Mouse (Mus musculus) liver, embryonic 15.5 days (tissue): Measurements from ENCODE around the gene Nkain4. TPM values are rescaled to one million over a fixed set of nuclear protein-coding genes. Genes with fewer than 3 reads are reported as not detected.
A peak's percentile ranks its signal among the peaks of the same experiment; 100 is the strongest.

Experiments
- ATAC-seq: fragments of 200-750 bp; cut with Nextera tagmentation; 2 replicates; pipeline ENCODE4 v1.8.0; 2017; ENCODE audit warnings: moderate number of reproducible peaks, mild to moderate bottlenecking, moderate library complexity; ENCODE audit not compliant: insufficient read depth
- H3K27ac ChIP-seq: fragments of 300-500 bp; sonication (generic); replicated peaks from 2 replicates; pipeline ENCODE4 v1.5.1; 2015; ENCODE audit warnings: mild to moderate bottlenecking, inconsistent platforms
- H3K27me3 ChIP-seq: fragments of 300-500 bp; sonication (generic); 2 replicates; pipeline ENCODE4 v1.6.1; 2015; ENCODE audit warnings: mild to moderate bottlenecking, inconsistent platforms
- H3K36me3 ChIP-seq: fragments of 300-500 bp; sonication (generic); replicated peaks from 2 replicates; pipeline ENCODE4 v1.6.1; 2015; ENCODE audit warnings: moderate library complexity, mild to moderate bottlenecking, inconsistent platforms
- H3K4me1 ChIP-seq: fragments of 300-500 bp; sonication (generic); replicated peaks from 2 replicates; pipeline ENCODE4 v1.6.1; 2015; ENCODE audit warnings: inconsistent platforms
- H3K4me2 ChIP-seq: fragments of 300-500 bp; sonication (generic); 2 replicates; pipeline ENCODE4 v1.6.1; 2015; ENCODE audit warnings: moderate library complexity, mild to moderate bottlenecking, inconsistent platforms
- H3K4me3 ChIP-seq: fragments of 300-500 bp; sonication (generic); replicated peaks from 2 replicates; pipeline ENCODE4 v1.5.1; 2015; ENCODE audit warnings: mild to moderate bottlenecking, inconsistent platforms
- H3K9ac ChIP-seq: fragments of 300-500 bp; sonication (generic); 2 replicates; pipeline ENCODE4 v1.6.1; 2015; ENCODE audit warnings: moderate library complexity, mild to moderate bottlenecking, inconsistent platforms
- H3K9me3 ChIP-seq: fragments of 300-500 bp; sonication (generic); replicated peaks from 2 replicates; pipeline ENCODE4 v1.6.1; 2016; ENCODE audit warnings: inconsistent platforms
- WGBS: fragments of 180-500 bp; shearing (Covaris S2); methylation state at CpG from one replicate; pipeline ENCODE4 v1.1.7; 2015; ENCODE audit warnings: mixed read lengths; ENCODE audit not compliant: insufficient replicate concordance; 5-methylcytosine and 5-hydroxymethylcytosine counted together
- polyA plus RNA-seq: library from polyadenylated mRNA; unstranded; fragments of >200 nt; fragmentation: Nextera tagmentation; extraction: Ambion mirVana; gene quantifications from 2 replicates; pipeline ENCODE4 v1.2.1, GENCODE M21; 2015

Gene Nkain4
- polyA plus RNA-seq, 1 experiment from 2014 or later = 0.82 TPM

DNA sequence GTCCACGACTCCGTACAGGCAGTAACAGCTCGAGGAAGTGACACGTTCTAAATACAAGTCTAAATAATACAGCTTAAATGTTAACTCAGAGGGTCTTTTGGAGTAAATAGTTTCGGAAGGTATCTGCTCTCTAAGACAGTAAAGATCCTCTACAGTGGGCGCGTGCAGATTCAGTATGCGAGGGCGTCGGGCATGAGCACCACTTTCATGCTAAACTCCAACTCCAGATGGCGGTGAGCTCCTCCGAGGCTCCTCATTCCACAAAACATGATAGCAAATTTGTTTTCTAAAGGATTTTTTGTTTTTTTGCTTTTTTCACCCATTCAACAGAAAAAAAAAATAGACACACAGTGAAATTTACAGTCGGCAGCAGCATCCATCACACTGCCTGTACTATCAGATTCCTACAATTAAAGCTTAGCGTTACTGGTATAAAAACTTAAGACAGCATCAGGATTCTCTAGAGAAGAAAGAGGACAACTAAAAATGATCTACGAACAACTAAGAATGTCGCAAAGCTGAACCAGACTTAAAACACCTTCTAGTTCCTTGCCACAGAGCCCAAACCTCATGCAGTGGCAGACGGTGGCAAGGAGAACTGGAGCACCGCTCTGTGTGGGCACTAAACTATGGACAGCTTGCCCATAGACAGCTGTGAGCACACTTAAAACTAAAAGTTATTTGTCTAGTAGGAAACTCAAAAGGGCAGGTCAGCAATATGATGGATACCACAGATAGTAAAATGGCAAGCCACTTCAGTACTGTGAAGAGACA is 49.9 kb downstream of the Nkain4 start:
- WGBS = 86% methylated on average over 18 of the region's 18 CpGs
- no peaks in the 10 kb centered on the region for H3K27me3 ChIP-seq

DNA sequence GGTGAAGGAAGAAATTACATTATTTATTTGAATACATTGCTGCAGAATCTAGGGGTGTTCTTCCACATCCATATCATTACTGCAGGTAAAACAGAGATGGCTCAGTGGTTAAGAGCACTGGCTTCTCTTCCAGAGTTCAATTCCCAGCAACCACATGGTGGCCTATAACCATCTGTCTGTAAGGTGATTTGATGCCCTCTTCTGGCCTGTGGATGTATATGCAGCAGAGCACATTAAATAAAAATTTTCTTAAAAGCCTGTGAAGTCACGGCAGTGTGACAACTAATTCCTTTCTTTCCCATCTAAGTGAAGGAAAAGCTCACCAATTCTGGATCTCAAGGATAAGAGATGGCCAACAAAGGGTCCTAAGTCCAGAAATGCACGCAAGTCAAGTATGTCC is 52.4 kb downstream of the Nkain4 start:
- Histone ChIP-seq H3K4me1 (peaks cover 8% of the 10 kb centered on the region; the same call in 1 of the 2 replicates), H3K27ac (no peak overlapping the region), H3K9ac (no peak overlapping the region), H3K36me3 (peaks cover 15% of the 10 kb centered on the region), H3K9me3 (no peaks in the 10 kb centered on the region), H3K27me3 (peaks cover 7% of the 10 kb centered on the region), H3K4me3 (no peak overlapping the region), H3K4me2 (no peak overlapping the region)
- no peak for ATAC-seq
- 49% methylated on average over 2 of the region's 2 CpGs for WGBS

More for the DNA sequence above, 49.9 kb downstream of the Nkain4 start:
- peaks cover 32% of the 10 kb centered on the region for H3K36me3 ChIP-seq
- no peaks in the 10 kb centered on the region for H3K9me3 ChIP-seq
- H3K4me2 ChIP-seq = no peak overlapping the region
- no peak overlapping the region for H3K4me3 ChIP-seq
- H3K4me1 ChIP-seq = peaks cover 8% of the 10 kb centered on the region; the same call in 1 of the 2 replicates
- H3K9ac ChIP-seq = no peak overlapping the region
- ATAC-seq = no peak
- H3K27ac ChIP-seq = no peak overlapping the region

DNA sequence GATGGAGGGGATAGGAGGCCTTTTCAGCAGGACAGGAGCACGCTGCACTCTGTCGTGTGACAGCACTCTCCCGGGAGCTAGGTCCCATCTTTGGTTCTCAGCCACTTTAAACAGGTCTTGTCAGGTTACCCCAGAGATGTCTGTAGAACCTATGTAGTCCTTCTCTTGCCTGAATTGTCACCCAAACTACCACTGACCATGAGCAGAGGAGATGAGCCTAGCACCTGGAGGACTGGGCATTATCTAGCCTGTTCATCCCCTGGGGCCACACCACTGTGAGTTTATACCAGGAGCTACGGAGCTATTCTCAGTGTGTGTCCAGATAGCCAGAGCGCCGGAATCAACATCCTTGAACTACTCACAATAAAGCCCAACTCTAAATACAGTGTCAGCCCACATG is 56.6 kb downstream of the Nkain4 start:
- WGBS = 70% methylated on average over 6 of the region's 6 CpGs

DNA sequence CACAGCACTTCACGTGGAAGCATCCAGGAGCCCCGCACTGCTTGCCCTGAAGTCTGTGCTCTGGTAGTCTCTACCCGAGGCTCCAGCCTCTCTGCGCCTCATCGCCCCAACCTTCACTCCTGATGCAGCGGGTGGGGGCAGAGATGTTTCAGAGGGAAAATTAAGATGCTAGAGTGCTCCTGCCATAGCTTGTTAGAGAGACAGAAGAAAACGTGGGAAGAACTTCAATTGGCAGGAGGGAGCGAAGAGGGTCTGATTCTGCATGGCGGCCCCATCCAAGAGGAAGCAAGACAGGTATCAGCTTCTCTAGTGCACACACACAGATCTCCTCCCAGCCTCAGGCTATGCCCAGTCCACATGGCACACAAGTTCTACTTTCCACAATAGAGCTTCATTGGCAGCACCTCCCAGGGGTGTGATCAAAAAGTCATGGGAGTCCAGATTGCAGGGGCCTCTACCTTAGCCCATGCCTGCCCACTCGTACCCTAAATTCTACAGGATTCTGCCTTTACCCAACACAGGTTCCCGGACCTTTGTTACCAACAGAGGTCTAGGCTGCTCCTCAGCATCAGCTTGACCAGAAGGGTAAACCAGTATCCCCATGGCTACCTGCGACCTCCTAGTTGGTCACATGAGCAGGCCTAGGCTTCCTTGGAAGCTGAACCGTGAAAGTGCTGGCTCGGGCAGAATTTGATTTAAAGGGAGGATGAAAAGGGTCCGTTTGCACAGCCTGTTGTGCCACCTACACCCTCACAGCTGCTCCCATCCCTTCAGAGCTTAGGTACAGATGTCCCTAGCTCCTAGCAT is 57.5 kb downstream of the Nkain4 start:
- WGBS = 59% methylated on average over 15 of the region's 15 CpGs
- Histone ChIP-seq H3K27me3 (peaks cover 58% of the 10 kb centered on the region), H3K9me3 (no peaks in the 10 kb centered on the region), H3K4me2 (no peak overlapping the region), H3K36me3 (no peaks in the 10 kb centered on the region), H3K27ac (no peak overlapping the region), H3K4me1 (peaks cover 23% of the 10 kb centered on the region), H3K9ac (no peak overlapping the region), H3K4me3 (no peak overlapping the region)
- ATAC-seq = no peak

More for the DNA sequence above, 56.6 kb downstream of the Nkain4 start:
- Histone ChIP-seq H3K9ac (no peak overlapping the region), H3K4me3 (no peak overlapping the region), H3K4me2 (no peak overlapping the region), H3K27ac (no peak overlapping the region), H3K27me3 (peaks cover 50% of the 10 kb centered on the region), H3K4me1 (peaks cover 21% of the 10 kb centered on the region), H3K9me3 (no peaks in the 10 kb centered on the region), H3K36me3 (no peaks in the 10 kb centered on the region)
- ATAC-seq = no peak

DNA sequence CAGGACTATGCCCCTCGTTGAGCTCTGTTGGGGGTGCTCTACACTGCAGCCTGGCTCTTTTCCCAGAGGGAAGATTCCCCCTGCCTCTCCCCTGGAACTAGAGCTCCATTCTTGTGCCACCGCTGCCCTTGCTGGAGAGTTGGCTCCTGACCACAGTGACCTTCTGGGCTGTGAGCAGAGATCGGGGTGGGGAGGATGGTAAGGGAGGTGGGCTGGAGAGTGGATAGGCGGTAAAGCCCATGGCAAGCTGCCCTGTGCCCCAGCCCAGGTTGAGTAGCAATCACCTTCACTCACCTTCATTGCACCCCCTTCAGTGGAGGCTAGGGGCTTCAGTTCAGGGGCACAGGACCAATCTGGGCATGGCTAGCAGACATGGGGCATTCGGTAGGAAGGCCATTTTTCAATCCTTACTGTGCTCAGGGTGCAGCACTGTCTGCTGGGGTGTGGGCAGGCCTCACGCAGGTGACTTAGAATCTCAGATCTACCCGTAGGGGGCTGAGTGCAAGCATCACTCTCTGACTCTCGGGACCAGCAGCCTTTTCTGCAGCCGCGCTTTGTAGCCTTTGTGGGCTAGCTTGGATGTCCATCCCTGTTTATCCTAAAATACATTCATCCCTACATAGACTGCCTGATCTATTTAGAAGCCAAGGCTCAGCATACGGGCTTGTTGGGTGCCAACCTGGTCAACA is 58.5 kb downstream of the Nkain4 start:
- no peak overlapping the region for H3K4me2 ChIP-seq
- 54% methylated on average over 11 of the region's 11 CpGs for WGBS
- H3K4me1 ChIP-seq = peaks cover 23% of the 10 kb centered on the region
- H3K27ac ChIP-seq = no peak overlapping the region
- no peak overlapping the region for H3K9ac ChIP-seq
- H3K9me3 ChIP-seq = no peaks in the 10 kb centered on the region
- no peak overlapping the region for H3K4me3 ChIP-seq
- no peaks in the 10 kb centered on the region for H3K36me3 ChIP-seq
- peaks cover 68% of the 10 kb centered on the region for H3K27me3 ChIP-seq
- ATAC-seq = no peak

DNA sequence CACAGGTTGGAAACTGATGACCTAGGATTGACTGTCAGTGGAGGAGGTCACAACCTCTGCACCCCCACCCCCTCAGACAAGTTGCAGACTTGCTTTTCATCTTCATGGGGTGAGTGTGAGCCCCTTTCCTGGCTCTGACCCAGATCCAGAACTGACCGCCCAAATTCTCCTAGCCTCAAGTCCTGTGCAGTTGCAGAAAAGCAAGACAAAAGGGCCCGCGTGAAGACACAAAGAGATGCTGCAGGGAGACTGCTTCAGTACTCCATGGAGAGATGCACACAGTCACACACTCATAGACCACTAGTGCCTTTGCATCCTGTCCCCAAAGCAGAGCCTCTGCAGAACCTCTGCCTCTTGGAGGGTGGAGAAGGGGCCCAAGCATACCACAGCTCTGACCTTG is 59.2 kb downstream of the Nkain4 start:
- H3K36me3 ChIP-seq = no peaks in the 10 kb centered on the region

DNA sequence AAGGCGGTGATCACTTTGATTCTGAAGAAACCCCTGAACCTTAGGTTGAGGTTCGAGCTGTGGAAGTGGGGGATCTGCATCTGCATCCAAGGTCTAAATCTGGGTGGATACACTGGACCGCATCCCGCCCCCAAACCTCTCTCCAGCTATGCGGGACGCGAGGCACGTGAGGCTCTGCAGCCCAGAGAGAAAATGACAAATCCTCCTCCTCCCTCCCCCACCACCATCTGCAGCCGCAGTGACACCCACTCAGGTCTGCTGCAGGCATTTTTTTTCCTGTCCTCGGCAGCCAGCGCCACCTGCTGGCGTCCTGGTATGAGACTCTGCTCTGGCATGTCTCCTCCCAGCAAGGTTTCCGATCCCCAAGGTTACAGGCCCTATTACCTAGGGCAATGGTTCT is 59.8 kb downstream of the Nkain4 start:
- Histone ChIP-seq H3K9ac (no peak overlapping the region), H3K4me3 (no peak overlapping the region), H3K36me3 (no peaks in the 10 kb centered on the region), H3K9me3 (no peaks in the 10 kb centered on the region), H3K27me3 (peaks cover 81% of the 10 kb centered on the region), H3K4me1 (peaks cover 23% of the 10 kb centered on the region), H3K4me2 (no peak overlapping the region; the same call in 1 of the 2 replicates), H3K27ac (no peak overlapping the region)
- under 1% methylated on average over 13 of the region's 13 CpGs for WGBS
- ATAC-seq = no peak

More for the DNA sequence above, 59.2 kb downstream of the Nkain4 start:
- Histone ChIP-seq H3K4me3 (no peak overlapping the region), H3K4me2 (no peak overlapping the region), H3K4me1 (peaks cover 23% of the 10 kb centered on the region), H3K27me3 (peaks cover 75% of the 10 kb centered on the region), H3K9ac (no peak overlapping the region), H3K27ac (no peak overlapping the region), H3K9me3 (no peaks in the 10 kb centered on the region)
- no peak for ATAC-seq
- 66% methylated on average over 3 of the region's 3 CpGs for WGBS

DNA sequence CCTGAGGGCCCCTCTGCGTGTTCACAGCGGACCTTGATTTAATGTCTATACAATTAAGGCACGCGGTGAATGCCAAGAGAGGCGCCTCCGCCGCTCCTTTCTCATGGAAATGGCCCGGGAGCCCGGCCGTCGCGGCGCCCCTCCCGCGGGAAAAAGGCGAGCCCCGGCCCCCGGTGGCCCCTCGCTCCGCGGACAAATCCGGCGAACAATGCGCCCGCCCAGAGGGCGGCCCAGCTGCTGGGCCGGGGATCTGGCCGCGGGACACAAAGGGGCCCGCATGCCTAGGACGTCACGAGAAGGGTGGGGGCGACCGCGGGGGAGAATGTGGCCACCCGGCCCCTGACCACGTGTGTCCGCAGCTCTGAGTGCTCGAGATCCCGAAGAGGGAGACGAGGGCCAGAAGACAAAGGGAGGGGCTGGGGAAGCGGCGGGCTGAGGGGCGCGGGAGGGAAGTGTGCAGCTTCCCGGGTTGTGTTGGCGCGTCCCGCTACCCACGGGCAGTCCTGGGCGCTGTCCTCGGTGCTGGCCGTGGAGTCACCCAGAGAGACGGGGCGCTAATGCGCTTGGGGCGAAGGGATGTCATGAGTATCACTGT is 60.4 kb downstream of the Nkain4 start:
- ATAC-seq = no peak; the same call in 1 of the 2 replicates
- Histone ChIP-seq H3K36me3 (no peaks in the 10 kb centered on the region), H3K27me3 (peaks cover 87% of the 10 kb centered on the region), H3K9me3 (no peaks in the 10 kb centered on the region), H3K4me2 (peak overlapping the region; percentile 54), H3K27ac (no peak overlapping the region), H3K9ac (no peak overlapping the region), H3K4me3 (peak overlapping the region; percentile 38), H3K4me1 (peaks cover 23% of the 10 kb centered on the region)
- under 1% methylated on average over 57 of the region's 57 CpGs for WGBS

DNA sequence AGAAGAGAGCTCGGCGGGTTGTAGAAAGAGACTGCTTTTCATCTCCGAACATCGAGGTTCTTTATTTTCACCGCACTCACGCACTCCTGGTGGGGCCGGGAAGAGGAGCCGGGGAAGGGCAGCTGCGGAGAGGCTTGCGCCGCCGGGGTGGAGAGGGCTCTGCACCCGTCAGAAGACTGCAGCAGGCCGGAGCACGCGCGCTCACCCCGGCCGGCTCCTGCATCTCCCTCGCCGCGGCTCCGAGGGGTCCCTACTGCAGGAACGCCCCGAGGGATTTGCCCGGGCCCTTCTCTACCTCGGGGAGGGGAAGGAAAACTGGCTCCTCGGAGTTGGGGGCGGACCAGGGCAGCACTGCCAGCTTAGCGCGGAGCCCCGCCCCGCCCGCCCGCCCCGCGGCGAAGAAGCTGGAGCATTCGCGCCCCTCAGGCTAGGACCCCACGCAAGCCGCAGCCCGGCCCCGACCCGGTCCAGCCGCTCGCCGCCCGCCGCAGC is 60.9 kb downstream of the Nkain4 start:
- WGBS = 1% methylated on average over 49 of the region's 50 CpGs
- H3K4me3 ChIP-seq = peak overlapping the region; percentile 38
- H3K4me2 ChIP-seq = peak overlapping the region; percentile 54
- no peaks in the 10 kb centered on the region for H3K9me3 ChIP-seq
- peaks cover 23% of the 10 kb centered on the region for H3K4me1 ChIP-seq
- no peak for ATAC-seq
- H3K9ac ChIP-seq = no peak overlapping the region
- no peaks in the 10 kb centered on the region for H3K36me3 ChIP-seq
- H3K27ac ChIP-seq = no peak overlapping the region
- peaks cover 92% of the 10 kb centered on the region for H3K27me3 ChIP-seq

DNA sequence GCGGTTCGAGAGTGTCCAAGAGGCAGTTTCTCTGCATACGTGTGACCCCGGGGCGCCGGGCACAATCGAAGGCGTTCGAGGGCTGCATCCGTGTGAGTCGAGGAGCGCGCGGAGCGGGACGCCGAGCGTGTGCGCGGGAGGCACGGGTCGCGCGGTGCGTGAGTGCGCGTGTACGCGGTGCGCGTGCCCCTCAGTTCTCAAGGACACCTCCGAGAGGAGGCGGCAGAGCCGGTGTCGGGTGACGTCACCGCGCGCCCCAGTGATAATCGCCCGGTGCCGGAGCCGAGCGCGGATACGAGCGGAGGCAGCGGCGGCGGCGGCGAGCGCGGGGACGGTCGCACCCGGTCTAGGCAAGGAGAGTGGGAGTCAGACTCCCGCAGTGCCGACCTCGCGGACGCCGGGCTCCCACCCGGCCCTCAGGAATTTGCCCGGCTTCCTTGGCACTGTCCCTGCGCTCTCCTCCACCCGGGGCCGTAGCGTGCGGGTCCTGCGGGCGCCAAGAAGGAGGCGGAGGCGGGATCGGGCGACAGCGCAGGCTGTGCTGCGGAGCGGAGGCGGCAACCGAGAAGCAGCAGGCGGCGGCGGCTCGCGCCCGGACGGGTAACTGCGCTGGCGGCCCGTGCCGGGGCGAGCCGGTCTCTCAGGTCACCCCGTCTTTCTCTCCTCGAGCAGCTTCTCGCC is 61.5 kb downstream of the Nkain4 start:
- peaks cover 98% of the 10 kb centered on the region for H3K27me3 ChIP-seq
- no peaks in the 10 kb centered on the region for H3K36me3 ChIP-seq
- H3K4me3 ChIP-seq = peak overlapping the region; percentile 38
- no peak overlapping the region for H3K9ac ChIP-seq
- H3K4me2 ChIP-seq = peak overlapping the region; percentile 54
- peaks cover 23% of the 10 kb centered on the region for H3K4me1 ChIP-seq
- H3K9me3 ChIP-seq = no peaks in the 10 kb centered on the region
- H3K27ac ChIP-seq = no peak overlapping the region
- ATAC-seq = no peak
- WGBS = under 1% methylated on average over 96 of the region's 97 CpGs
